Mouse (Mus musculus): ENCODE results near the gene Gbx2.

The Gbx2 gene

DNA sequence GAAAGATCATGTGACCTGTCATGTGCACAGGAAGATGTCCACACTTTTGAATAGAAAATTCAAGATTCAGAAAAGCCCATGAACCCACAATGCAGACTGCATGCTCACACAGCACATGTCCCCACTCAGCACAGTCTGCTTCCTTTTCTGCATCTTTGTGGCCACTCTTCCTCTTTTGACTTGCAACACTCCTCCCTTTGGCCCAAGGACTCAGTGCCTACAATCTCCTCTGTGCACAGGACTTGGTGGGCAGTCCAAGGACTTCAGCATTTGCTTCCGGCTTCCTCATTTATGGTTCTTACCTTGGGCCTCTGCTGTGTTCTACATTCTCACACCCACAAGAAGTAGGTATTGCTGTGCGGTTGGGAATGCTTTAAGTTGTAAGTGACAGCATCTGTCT lies 28.7 kb downstream of the Gbx2 start:
- no peak for DNase-seq

DNA sequence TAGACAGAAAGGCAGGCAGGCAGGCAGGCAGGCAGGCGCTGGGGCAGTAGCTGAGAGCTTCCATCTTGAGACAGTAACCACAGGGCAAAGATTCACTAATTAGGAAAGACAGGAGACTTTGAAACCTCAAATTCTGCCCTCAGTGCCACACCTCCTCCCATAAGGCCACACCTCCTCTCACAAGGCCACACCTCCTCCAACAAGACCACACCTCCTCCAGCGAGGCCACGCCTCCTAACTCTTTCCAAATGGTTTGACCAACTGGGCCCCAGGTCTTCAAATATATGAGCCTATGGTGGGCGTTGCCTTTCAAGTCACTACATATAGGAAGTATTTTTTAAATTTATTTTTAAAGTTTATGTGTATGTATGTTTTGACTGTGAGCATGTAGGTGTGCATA lies 29.6 kb downstream of the Gbx2 start:
- DNase-seq: no peak

DNA sequence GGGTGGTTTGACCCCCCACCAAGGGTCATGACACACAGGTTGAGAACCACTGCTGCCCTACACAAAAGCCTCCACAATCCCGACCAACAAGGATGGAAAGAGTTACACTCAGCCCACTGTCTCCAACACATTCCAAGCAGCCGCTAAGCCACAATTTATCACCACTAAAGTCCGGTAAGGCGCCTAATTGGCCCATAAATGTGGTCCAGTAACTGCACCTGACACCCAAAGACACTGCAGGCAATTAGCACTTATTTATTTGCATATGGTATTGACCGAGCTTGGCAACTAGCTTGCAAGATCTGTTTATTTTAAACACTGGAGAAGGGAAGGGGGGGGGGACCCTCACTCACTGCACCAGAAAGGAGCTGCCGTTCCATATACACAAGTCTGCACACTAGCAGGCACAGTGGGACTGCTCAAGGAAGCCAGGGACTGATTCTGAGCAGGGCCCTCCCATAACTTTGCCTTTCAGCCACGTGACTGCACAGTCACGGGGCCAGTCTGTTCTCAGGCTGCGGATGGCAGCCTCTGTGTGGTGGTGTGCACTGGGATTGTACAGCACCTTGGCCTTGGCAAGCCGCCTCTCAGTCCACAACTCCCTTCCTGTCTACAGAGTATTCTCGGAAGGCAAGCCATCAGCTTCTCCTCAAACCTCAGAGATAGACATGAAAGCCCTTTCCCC lies 31.1 kb downstream of the Gbx2 start:
- DNase-seq: no peak

DNA sequence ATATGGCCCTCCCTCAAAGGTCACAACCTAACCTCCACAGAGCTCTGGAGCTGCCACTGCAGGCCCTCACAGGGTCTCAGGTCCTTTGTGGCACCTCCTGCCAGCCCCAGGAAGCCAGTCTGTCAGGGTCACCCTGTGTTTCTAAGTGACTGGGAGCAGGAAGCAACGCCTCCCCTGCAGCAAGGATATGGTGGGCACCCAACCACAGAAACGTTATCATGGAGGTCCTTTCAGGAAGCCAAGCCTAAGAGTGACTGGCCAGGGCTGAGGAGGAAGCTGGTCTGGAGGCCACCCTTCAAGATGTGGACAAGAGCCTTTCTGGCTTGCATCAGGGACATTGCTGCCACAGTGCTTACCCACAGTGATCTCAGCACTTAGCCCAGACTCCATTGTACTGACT lies 31.9 kb downstream of the Gbx2 start:
- DNase-seq: no peak

DNA sequence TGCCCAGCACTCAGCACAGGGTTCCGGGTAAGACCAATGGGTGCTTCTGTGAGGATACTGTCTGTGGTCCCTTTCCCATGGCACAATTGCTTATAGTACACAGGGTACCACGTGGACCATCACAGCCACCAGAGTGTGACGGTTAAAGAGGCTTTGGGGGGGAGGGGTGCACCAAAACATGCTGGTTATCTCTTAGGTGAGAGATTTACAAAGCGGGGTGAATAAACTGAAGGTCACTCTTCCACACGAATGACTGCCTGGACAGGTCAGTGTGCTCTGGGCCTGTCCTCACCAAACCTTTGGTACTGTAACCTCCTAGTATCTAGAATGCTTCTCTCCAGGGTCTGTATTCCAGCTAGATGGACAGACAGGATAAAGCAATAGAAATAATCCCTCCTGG lies 35.2 kb downstream of the Gbx2 start:
- no peak for DNase-seq

DNA sequence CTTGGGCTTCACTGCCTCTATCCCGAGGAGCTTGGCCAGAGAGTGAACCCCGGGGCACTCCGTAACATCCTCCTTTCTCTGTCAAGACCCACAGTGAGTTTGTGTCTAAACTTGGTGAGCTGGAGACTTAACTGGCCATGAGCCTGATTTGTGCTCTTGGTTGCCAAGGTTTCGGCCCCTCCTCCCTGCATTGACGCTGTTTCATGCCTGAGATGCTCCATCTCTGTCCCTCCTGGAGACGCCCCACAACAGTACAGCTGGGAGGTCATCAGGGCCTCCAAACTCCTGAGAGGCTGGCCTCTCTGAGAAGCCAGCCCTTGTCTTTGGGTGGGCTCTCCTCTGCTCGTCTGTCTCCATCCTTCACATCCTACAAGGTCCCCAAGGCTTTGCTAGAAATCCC lies 38.7 kb downstream of the Gbx2 start:
- DNase-seq: peak; percentile 65

DNA sequence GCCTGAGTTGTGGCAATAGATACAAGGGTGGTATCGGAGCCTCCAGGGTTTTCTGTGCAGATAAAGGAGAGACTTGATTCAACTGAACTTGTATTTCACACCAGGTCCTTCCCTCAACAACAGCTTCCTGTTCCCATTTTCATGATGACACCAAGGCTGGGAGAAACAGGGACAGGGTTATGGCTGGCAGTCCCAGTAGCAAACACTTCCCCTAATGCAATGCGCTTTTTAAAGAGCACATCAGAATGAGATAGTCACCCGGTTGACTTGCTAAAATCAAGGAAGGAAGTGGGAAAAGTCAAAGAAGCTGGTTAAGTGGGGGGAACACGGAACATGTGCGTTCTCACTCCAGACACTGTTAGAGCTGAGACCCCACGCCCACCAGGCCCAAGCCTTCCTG lies 39.6 kb downstream of the Gbx2 start:
- DNase-seq: no peak

DNA sequence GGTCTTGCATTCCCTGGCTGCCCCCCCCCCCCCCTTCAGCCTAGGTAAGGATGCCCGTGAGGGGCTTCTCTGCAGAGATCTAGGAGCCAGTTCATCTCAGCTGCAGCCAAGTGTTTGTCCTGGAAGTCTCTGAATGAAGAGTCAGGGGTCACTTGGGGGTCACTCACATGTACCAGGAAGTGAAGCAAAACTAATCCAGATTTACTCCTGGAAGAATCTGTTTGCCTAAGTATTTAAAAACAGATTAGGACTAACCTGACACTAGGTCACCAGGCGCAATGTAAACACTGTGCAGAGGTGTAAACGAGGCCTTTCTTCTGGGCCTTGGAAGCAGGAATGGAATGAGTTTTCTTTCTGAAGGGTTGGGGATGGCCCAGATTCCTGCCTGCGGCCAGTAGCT lies 45.3 kb downstream of the Gbx2 start:
- DNase-seq: peak; percentile 58

DNA sequence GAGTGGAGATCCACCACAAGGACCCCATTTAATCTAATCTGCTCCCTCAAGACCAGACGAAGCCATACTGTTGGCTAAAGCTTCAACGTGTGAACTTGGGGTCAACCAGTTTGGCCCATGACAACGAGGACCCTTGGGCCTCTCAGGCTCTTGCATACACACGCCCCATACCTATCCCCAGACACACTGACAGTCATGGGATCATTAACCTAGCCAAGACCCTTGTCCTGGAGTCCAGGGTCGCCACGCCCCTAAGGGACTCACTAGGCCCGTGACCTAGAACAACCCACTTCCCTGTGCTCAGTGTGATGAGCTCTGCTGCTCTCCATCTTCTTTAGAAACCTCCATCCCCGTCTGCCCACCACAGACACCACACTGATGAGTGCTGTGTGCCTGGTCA lies 46.6 kb downstream of the Gbx2 start:
- DNase-seq: no peak

DNA sequence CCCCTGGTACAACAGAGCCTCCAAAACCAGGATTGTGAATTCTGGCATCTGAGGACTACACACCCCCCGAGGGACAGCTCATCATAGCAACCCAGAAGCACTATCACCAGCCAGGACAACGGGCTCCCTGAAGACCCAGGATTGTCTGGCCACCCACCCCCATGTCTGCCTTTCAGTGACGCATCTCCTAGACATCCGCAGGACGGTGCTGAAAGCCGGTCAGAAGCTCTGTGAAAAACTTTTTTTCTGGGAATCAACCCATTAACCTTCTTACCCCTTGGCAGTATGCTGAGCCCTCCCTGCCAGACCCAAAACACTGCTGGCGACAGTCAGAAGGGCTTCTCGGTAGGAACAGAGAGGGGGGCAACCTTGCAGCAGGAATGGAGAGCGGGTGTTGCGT lies 50.1 kb downstream of the Gbx2 start:
- no peak for DNase-seq

DNA sequence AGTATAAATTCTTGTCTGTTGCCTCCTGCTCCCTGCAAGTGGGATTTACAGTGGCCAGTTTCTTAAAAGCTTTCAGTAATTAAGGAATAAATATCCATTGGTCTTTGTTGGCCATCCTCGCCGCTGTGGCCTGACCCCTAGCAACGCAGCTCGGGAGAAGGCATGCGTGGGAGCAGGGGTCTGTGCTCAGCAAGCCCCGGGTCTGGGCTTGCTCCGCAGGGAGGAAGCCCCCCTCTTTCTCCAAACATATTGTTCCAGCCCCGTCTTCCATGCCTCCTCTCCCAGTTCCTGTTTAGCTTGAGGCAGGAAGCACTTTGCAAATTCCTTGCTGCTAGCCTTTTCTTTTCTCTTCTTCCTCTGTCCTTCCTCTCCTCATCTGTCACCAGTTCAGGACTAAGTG lies 50.8 kb downstream of the Gbx2 start:
- peak; percentile 60 for DNase-seq

DNA sequence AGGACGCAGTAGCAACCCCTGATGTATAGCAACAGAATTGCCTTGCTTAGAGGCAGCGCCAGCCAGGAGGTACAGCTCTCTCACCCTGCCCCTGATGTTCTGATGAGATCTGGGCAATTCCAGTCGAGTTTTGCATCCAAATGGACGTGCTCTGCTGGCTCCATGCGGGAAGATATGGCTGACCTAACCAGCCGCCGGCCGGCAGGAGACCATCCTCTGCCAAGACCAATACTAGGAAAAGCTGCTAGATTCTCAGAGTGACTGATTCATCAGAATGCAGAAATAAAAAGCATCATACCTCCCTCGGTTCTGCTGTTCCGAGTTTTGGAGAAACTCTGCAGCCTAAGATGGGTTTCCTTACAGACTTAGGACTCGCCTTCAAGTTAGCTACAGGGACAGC lies 52.5 kb downstream of the Gbx2 start:
- no peak for DNase-seq

Measured in embryo, embryonic 11 days (tissue).